Mouse (Mus musculus): ENCODE data around the gene Mlxipl.
A peak's percentile ranks its signal among the peaks of the same experiment; 100 is the strongest.

Gene Mlxipl

DNA sequence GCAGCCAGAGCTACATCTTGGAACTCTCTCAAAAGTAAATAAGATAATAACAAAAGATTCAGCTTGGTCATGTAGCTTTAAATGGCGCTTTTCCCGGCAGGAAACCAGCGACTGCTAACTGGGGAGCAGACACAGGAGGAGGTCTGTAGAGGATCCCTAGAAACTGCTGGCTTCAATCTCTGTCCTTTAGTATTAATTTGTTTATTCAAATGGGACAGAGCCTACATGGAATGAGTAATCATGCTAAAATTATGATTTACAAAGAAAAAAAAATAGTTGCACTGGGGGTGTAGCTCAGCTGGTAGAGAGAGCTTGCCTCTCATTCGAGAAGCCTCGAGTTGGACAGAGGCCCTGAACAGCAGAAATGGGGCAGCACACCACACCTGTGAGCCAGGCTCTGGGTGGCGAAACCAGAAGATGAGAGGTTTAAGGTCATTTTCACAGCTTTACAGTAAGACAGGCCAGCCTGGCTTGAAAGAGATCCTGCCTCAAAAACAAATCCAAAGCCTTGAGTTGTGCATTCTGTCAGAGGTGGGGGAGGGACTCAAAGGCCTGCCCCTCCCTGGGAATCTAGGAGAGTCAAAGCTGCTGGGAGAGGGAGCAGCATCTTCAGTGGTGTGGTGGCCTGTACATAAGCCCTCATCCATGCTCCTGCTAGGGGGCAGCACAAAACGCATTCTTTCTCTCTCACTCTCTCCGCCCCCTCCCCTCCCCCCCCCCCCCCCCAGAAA lies 93.6 kb downstream of the Mlxipl start:
- DNase-seq (ENCODE audit: low spot score in 2 of 2), result no peak

DNA sequence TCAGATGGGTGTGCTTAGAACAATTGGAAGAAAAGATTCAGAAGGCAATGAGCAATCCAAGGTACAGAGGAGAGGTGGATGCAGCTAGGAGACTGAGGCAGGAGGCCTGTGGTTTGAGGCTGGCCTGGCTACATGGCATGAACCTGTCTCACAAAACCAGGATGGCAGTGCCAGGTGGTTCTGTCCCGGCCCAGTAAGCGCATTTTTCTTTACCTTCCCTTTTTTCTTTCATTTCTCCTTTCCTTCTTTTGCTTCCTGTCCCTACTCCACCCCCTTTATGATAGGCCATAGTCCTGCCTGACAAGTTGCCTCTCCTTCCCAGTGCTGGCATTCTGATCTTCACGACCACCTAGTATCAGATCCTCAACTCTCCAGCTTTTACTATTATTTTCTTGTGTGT lies 95.3 kb downstream of the Mlxipl start:
- DNase-seq (ENCODE audit: low spot score in 2 of 2), result no peak

DNA sequence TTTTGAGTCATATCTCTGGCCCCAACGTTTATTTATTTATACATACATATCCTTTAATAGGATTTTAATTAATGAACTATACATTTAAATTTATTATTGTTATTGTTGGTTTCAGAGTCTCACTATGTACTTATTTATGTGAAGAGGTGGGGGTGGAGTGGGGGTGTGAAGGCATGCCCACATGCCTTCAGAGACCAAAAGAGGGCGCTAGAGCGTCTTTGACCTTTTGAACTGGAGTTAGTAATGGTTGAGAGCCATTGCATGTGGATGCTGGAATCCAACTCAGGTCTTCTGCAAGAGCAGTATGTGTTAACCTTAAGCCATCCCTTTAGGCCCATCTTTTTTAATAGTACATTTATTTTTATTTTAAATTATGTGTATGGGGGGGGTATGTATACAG lies 95.9 kb downstream of the Mlxipl start:
- DNase-seq (ENCODE audit: low spot score in 2 of 2), result no peak

DNA sequence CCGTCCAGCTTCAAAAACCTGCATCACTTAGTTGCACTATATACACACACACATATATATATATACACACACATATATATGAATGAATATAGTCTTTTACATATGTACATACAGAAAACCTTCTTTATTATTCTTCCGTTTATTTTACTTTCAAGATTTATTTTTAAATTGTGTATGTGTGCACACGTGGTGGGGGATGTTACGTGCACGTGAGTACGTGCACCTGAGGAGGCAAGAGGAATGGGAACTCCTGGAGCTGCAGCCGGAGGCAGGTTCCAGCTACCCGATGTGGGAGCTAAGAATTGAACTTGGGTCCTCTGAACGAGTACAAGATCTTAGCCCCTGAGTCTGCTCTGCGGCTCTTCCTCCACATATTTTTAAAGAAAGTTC lies 96.5 kb downstream of the Mlxipl start:
- no peak for DNase-seq (ENCODE audit: low spot score in 2 of 2)

DNA sequence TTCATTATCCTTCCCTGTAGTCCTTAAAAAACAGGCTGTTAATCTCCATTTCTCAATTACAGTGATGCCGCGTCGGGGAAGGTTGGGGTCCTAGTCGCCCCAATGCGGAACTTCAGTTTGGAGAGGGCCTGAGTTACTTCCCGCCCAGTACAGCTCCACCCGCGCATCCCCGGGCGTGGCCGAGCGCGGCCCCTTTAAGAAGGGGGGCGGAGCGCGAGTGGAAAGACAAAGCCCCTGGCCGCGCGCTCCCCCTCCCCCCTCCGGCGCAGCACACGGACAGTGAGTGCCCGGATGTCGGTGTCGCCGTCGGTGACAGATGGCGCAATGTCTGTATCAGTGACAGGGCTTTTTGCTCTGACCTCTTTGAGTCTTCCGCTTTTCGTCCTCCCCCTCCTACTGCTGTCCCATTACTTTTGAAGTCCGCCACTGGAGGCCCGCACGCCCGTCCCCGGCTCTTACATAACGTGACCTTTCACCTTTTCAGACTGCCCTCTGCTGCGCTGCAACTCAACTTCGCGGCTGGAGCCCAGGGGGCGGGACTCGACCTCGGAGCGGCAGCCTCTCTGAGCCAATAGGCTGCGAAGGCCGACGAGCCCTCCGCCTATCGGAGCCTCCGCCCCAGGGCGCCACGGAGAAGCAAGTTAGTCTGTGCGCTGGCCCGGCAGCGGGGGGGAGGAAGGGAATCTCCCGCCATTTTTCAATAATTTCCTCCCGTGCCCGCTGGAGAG lies 97.1 kb downstream of the Mlxipl start, which contains the start of gene Baz1b:
Gene Baz1b (plus strand): TSS at position 644 of the 728 bp plus-strand sequence.
- peak; percentile 98 for DNase-seq (ENCODE audit: low spot score in 2 of 2)

DNA sequence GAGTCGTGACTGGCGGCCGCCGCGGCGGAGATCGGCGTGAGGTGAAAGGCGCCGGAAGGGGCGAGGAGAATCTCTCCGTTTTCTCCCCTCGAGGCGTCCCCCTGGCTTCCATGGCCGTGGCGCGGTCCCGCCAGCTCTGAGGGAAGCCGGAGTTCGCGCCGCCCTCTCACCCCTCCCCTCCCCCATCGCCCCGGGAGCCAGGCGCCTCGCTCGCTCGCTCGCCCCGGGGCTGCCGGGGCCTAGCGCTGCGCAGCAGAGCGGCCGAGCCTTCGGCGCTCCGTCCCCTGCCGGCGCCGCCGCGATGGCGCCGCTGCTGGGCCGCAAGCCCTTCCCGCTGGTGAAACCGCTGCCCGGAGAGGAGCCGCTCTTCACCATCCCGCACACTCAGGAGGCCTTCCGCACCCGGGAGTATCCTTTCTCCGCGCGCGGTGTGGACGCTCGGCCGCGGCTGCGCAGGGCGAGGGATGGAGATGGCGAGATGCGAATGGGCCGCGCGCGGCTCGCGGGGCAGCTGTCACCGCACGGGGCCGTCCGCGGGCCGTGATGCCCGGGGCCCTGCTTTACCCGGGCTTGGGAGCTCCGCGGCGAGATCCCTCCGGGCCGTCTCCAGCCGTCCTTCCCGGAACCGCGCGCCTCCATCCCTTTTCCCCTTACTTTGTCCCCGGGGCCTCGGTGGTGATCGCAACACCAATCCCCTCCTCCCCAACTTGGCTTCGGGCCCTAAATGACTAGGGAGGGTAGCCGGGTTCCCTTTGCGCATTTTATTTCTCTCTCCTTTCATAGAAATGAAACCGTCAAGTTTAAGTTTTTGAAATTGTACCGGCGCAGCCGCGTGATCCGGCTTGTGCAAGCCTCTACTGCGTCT lies 97.9 kb downstream of the Mlxipl start:
- peak in 1 of 2 experiments; percentile 46 for DNase-seq (ENCODE audit: low spot score in 2 of 2)
